Mouse (Mus musculus) cerebellum, postnatal 10 days (tissue): ENCODE results near the gene Dgke.
A peak's percentile ranks its signal among the peaks of the same experiment; 100 is the strongest.
"Not testable (repeated sequence)": the region's sequence is repeated elsewhere in the genome, so short reads cannot be mapped to it uniquely, and the experiment has no call there.

Source experiments
- DNase-seq, 2 experiments: peaks; one replicate each; pipeline ENCODE4 v3.0.0; 2021; ENCODE audit warnings: mixed read lengths in 2 of 2

Dgke gene

GRCm38 (mm10) chr11:88999723-89000526, 66.7 kb downstream of the Dgke start:
- DNase-seq = no peak

GRCm38 (mm10) chr11:88998974-88999722, 67.5 kb downstream of the Dgke start, which contains the start of gene Trim25:
Gene Trim25, plus strand, starts transcription at chr11:88999376.
- DNase-seq = peak; percentile 44 to 63

- DNase-seq = no peak
Observed at GRCm38 (mm10) chr11:88998406-88998805, 68.2 kb downstream of the Dgke start.

GRCm38 (mm10) chr11:88997343-88997742, 69.3 kb downstream of the Dgke start:
- not testable (repeated sequence) for DNase-seq

- DNase-seq = no peak
Observed at GRCm38 (mm10) chr11:88996427-88996826, 70.2 kb downstream of the Dgke start.

GRCm38 (mm10) chr11:88995616-88996015, 71.0 kb downstream of the Dgke start:
- no peak for DNase-seq

GRCm38 (mm10) chr11:88994492-88994891, 72.2 kb downstream of the Dgke start:
- DNase-seq = no peak

GRCm38 (mm10) chr11:88993625-88994024, 73.0 kb downstream of the Dgke start:
- DNase-seq = peak; percentile 50 to 54

GRCm38 (mm10) chr11:88993186-88993585, 73.5 kb downstream of the Dgke start:
- no peak for DNase-seq

- peak; percentile 11 to 58 for DNase-seq
Observed at GRCm38 (mm10) chr11:88989530-88989929, 77.1 kb downstream of the Dgke start.

- DNase-seq = peak in 1 of 2 experiments; percentile 18
Observed at GRCm38 (mm10) chr11:88988956-88989355, 77.7 kb downstream of the Dgke start.

- DNase-seq = no peak
Observed at GRCm38 (mm10) chr11:88986616-88987015, 80.0 kb downstream of the Dgke start.
